Mouse (Mus musculus) stomach, embryonic 15.5 days (tissue): ENCODE measurements around the gene Gm47429. TPM values are rescaled to one million over a fixed set of nuclear protein-coding genes. Genes with fewer than 3 reads are reported as not detected.
"Not testable (repeated sequence)": the region's sequence is repeated elsewhere in the genome, so short reads cannot be mapped to it uniquely, and the experiment has no call there.

ENCODE experiments used
- ATAC-seq: fragments of 200-750 bp; cut with Nextera tagmentation; 2 replicates; pipeline ENCODE4 v1.8.0; 2017; ENCODE audit warnings: low read depth, moderate number of reproducible peaks, moderate TSS enrichment; ENCODE audit not compliant: insufficient read depth, low FRiP score
- H3K27ac ChIP-seq: fragments of 300-500 bp; sonication (generic); 2 replicates; pipeline ENCODE4 v1.5.1; 2015; ENCODE audit warnings: mild to moderate bottlenecking, inconsistent platforms
- H3K27me3 ChIP-seq: fragments of 300-500 bp; sonication (generic); replicated peaks from 2 replicates; pipeline ENCODE4 v1.6.1; 2015; ENCODE audit warnings: inconsistent platforms
- H3K36me3 ChIP-seq: fragments of 300-500 bp; sonication (generic); 2 replicates; pipeline ENCODE4 v1.6.1; 2015; ENCODE audit warnings: inconsistent platforms
- H3K4me1 ChIP-seq: fragments of 300-500 bp; sonication (generic); 2 replicates; pipeline ENCODE4 v1.6.1; 2015; ENCODE audit warnings: inconsistent platforms
- H3K4me2 ChIP-seq: fragments of 300-500 bp; sonication (generic); 2 replicates; pipeline ENCODE4 v1.6.1; 2015; ENCODE audit warnings: mild to moderate bottlenecking, inconsistent platforms
- H3K4me3 ChIP-seq: fragments of 300-500 bp; sonication (generic); replicated peaks from 2 replicates; pipeline ENCODE4 v1.5.1; 2015; ENCODE audit warnings: inconsistent platforms
- H3K9ac ChIP-seq: fragments of 300-500 bp; sonication (generic); 2 replicates; pipeline ENCODE4 v1.6.1; 2015; ENCODE audit warnings: inconsistent platforms
- H3K9me3 ChIP-seq: fragments of 300-500 bp; sonication (generic); 2 replicates; pipeline ENCODE4 v1.6.1; 2016; ENCODE audit warnings: inconsistent platforms
- WGBS: fragments of 180-500 bp; shearing (Covaris S2); methylation state at CpG from one replicate; pipeline ENCODE4 v1.1.7; 2015; 5-methylcytosine and 5-hydroxymethylcytosine counted together
- polyA plus RNA-seq: library from polyadenylated mRNA; unstranded; fragments of >200 nt; fragmentation: Nextera tagmentation; extraction: Ambion mirVana; gene quantifications from 2 replicates; pipeline ENCODE4 v1.2.1, GENCODE M21; 2015

Gene Gm47429
- not detected in 2 replicates for polyA plus RNA-seq

DNA sequence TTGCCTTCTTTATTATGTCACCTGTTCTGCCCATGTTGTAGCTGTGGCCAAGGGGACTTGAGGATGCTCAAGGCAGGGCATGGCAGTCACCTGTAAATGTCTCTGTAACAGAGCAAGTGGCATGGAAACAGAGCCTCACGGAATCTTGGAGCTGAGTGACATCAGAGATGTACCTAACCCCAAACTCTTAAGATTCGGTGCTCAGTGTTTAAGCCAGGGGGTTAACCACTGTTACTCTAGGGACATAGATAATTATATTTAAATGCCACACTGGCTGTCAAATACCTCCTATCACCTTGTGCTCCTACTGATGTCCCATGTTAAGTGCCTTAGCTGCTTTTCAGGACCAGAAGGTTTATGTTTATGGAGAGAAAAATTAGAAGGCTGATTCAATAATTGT, at the start of gene Gm47429:
Gene Gm47429, minus strand, starts transcription at position 101 of the 400 bp plus-strand sequence.
- Histone ChIP-seq H3K4me2 (no peak within 1 kb of the TSS), H3K4me1 (no peaks in the 10 kb centered on the region), H3K27ac (no peak within 1 kb of the TSS), H3K9me3 (no peaks in the 10 kb centered on the region), H3K27me3 (no peaks in the 10 kb centered on the region), H3K4me3 (no peak within 1 kb of the TSS), H3K36me3 (no peaks in the 10 kb centered on the region), H3K9ac (no peak within 1 kb of the TSS)
- no peak for ATAC-seq
- 80% methylated on average over 2 of the region's 2 CpGs for WGBS

DNA sequence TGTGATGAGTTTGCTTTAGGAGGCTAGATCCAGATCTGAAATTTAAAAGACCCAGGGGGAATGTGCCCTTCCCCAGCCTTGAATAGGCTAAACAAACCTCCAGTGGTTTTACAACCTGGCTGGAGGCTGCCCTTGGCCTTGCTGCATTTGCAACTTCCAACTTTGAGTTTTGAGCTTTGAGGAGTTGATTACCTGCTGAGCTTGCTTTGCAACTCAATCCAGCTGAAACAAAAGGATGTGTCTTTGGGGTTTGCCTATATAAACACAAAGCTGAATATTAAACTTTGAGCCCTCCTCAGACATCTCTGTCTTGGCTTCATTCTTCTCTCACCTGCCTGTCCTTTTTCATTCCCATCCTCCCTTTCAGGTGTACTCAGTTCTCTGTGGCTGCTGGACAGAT, 44.8 kb upstream of the Gm47429 start:
- not testable (repeated sequence) for H3K27me3 ChIP-seq, H3K4me1 ChIP-seq, ATAC-seq, H3K4me2 ChIP-seq, H3K27ac ChIP-seq, H3K9ac ChIP-seq, H3K9me3 ChIP-seq, H3K4me3 ChIP-seq, H3K36me3 ChIP-seq

DNA sequence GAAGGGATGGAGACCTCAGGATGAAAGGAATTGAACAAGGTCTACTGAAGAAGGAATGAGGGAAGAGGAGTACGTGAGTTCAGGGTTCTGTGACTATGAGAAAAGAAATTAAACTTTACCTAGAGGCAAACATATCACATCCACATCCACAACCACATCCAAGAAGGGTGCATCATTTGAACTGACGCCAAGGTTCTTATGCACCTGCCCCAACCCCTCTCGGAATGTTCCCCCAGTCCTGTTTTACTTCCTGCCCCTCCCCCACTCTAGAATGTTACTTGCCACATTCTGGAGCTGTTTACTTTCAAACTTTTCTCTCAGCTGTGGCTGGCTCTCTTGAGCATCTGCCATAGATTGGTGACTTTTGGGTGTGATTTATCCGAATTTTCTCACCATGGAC, 23.3 kb upstream of the Gm47429 start, which contains the start of gene Nutm2:
Gene Nutm2, plus strand, starts transcription at position 301 of the 400 bp plus-strand sequence.
- H3K4me3 ChIP-seq, result no peak within 1 kb of the TSS
- H3K9me3 ChIP-seq, result no peaks in the 10 kb centered on the region
- H3K9ac ChIP-seq, result no peak within 1 kb of the TSS
- H3K27me3 ChIP-seq, result no peaks in the 10 kb centered on the region
- no peak for ATAC-seq
- H3K4me1 ChIP-seq, result no peaks in the 10 kb centered on the region
- no peak within 1 kb of the TSS for H3K4me2 ChIP-seq
- WGBS, result 71% methylated on average over 4 of the region's 4 CpGs
- H3K36me3 ChIP-seq, result no peaks in the 10 kb centered on the region
- no peak within 1 kb of the TSS for H3K27ac ChIP-seq

DNA sequence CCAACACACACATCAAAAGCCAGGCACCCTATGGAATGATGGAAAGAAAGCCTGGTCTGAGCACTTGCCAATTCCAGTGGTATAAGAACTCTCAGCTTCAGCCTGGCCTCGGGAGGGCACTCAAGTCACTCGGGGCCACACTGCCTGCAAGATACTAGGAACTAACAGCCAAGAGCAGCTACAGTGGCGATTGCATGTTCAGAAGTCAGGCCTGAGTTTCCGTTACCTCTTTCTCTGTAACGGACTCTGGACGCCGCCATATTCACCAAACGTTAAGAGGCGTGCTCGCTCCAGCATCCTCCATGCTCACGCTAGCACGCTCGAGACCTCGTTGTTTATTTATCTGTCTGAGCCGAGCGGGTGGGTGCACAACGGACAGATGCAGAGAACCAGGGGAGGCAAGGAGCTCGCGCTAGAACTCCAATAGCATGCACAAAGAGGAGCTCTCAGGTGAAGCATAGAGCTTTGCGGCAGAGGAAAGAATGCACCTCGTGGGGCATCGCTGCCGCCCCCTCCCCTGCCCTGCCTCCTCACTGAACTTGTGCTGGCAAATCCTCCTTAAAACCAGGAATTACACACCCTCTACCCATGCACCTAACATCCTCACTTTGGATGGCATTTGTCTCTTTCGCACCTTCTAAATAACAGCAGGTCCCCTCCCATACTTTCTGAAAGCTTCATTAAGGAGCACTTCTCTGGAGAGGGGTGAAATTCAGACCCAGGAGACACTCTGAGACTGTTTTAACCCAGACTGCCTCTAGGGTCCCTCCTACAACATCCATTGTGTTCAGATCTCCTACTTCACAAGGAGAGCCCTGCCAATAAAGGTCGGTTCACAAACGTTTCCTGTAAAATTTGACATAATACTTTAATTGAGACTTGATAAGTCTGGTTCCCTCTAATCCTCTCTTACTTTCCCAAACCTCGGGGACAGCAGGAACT, 21.2 kb upstream of the Gm47429 start:
- Histone ChIP-seq H3K4me2 (peak overlapping the region; percentile 42), H3K36me3 (no peaks in the 10 kb centered on the region), H3K27me3 (no peaks in the 10 kb centered on the region), H3K9me3 (no peaks in the 10 kb centered on the region), H3K4me1 (no peaks in the 10 kb centered on the region), H3K27ac (no peak overlapping the region), H3K4me3 (peak overlapping the region; percentile 19), H3K9ac (no peak overlapping the region)
- 27% methylated on average over 27 of the region's 27 CpGs for WGBS
- no peak for ATAC-seq

DNA sequence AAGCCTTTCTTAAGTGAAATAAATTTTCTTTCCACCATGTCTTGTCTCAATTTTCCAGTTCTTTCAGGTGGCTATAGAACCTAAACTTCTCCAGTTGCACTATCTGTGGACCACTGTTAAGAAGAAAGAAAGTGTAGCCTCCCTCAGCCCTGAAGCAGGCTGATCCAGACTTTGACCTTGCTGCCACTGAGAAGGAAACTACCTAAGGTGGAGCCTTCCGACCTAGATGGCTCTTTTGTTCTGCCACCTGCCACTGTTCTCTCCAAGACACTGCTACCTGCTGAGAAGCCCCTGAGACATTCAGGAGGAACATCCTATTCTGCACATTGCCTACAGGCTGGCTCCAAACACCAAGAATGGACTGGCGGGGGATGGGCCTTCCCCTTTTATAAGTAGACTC, 16.7 kb upstream of the Gm47429 start:
- H3K4me3 ChIP-seq, ATAC-seq, H3K9ac ChIP-seq, H3K4me2 ChIP-seq, H3K36me3 ChIP-seq, H3K9me3 ChIP-seq, H3K27ac ChIP-seq, H3K4me1 ChIP-seq, H3K27me3 ChIP-seq: not testable (repeated sequence)
- WGBS, result 64% methylated on average over 2 of the region's 2 CpGs

DNA sequence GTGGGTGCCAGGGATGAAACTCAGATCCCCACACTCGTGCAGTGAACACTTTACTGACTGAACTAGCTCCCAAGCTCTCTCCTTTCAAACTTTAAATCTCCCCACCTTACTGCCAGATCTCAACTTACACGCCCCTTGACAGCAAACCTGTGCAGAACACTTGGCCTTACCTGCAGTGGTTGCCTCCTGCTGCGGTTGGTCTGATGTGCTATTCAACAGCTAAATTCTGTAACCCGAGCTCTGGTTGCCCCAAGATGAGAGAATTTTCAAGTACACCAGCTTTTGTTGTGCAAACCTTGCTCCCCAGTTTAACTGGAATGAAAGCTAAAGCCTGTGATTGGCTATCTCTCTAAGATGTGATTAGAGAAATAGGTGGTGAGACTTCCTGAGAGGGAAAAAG, 9.7 kb upstream of the Gm47429 start:
- Histone ChIP-seq H3K4me3 (no peak overlapping the region), H3K36me3 (no peaks in the 10 kb centered on the region), H3K9ac (no peak overlapping the region), H3K4me2 (no peak overlapping the region), H3K27ac (no peak overlapping the region), H3K4me1 (no peaks in the 10 kb centered on the region), H3K9me3 (no peaks in the 10 kb centered on the region), H3K27me3 (no peaks in the 10 kb centered on the region)
- no peak for ATAC-seq
- 28% methylated on average over 4 of the region's 4 CpGs for WGBS

DNA sequence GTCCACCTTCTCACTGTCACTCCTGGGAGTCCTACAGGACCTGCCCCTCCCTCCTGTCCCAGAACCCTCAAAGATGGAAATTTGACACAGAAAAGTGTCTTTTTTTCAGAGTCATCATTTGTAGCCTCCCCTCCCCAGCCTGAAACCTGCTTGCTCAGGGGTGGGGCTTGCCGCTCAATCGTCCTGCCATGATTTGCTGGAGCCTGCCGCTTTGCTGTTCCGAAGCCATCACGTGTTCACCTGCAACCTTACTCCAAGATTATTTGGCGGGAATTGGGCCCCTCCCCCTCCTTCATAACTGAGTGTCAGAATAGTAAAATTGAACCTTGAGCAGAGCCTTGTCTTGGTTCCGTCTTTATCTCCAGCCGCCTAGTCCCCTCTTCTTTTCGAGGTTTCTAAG, 8.6 kb upstream of the Gm47429 start:
- not testable (repeated sequence) for H3K27ac ChIP-seq, H3K36me3 ChIP-seq, H3K4me3 ChIP-seq, H3K27me3 ChIP-seq, H3K4me2 ChIP-seq, H3K4me1 ChIP-seq, H3K9me3 ChIP-seq, ATAC-seq, H3K9ac ChIP-seq
- WGBS, result 64% methylated on average over 9 of the region's 9 CpGs

DNA sequence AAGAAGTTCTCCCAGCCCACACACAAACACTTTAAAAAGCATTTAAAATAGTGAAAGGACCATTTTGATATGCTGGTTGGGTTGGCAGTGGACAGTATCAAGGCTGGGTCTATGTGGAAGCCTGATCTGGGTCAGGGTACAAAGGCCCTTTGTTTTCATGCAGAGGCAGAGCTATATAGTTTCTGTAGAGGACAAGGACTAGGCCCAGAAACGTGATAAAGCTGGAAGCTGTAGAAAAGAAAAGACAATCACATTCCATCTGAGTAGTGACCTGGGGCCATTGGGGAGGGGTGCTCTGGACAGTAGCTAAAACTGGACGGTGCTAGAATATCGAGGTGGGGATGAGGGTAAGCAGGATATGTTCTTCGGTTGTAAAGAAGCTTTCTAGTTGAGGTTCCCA, 1.5 kb upstream of the Gm47429 start:
- no peaks in the 10 kb centered on the region for H3K27me3 ChIP-seq
- no peak overlapping the region for H3K4me3 ChIP-seq
- H3K36me3 ChIP-seq, result no peaks in the 10 kb centered on the region
- no peak overlapping the region for H3K27ac ChIP-seq
- H3K9ac ChIP-seq, result no peak overlapping the region
- no peaks in the 10 kb centered on the region for H3K9me3 ChIP-seq
- ATAC-seq, result no peak
- H3K4me1 ChIP-seq, result no peaks in the 10 kb centered on the region
- 68% methylated on average over 4 of the region's 4 CpGs for WGBS
- no peak overlapping the region for H3K4me2 ChIP-seq

DNA sequence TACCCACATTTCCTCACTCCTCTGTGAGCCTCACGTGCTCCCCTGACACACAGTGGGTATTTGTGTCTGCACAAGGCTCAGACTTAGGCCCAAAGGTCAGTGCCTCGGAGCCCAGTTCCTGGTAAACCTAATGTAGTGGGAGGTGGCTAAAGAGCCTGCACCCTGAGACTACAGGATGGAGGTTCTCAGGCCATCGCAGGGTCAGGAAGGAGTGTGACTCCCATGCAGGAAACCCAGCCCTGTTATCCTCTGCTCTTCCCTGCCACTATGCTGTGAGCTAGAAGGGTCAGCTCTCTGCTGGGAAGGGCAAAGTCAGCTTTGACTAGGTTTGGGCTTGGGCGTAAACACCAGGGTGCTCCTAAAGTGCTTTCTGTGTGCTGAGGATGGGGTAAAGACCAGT, 17.0 kb downstream of the Gm47429 start:
- Histone ChIP-seq H3K27me3 (no peaks in the 10 kb centered on the region), H3K9me3 (no peaks in the 10 kb centered on the region), H3K36me3 (peaks cover 29% of the 10 kb centered on the region), H3K27ac (no peak overlapping the region), H3K4me3 (no peak overlapping the region), H3K9ac (no peak overlapping the region), H3K4me1 (no peaks in the 10 kb centered on the region), H3K4me2 (no peak overlapping the region)
- WGBS, result 87% methylated on average over 4 of the region's 4 CpGs
- no peak for ATAC-seq

DNA sequence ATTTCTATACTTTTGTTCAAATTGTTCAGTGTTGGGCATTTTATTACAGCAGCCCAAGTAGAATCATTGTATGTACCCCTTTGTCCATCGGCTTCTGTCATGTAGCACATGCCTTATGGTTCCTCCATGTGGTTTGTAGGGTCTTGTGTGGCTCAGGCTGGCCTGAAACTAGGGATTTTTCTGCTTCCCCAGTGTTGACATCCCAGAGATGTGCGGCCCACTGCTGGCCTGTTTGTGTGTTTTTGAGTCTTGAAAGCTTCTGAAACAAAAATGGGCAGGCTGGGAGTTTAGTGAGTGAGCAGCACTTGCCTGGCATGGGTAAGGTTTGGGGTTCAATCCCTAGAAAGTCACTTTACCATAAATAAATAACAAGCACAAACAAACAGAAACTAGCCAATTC, 19.2 kb downstream of the Gm47429 start:
- Histone ChIP-seq H3K36me3 (peaks cover 29% of the 10 kb centered on the region), H3K4me2 (no peak overlapping the region), H3K4me3 (no peak overlapping the region), H3K27ac (no peak overlapping the region), H3K4me1 (no peaks in the 10 kb centered on the region), H3K27me3 (no peaks in the 10 kb centered on the region), H3K9me3 (no peaks in the 10 kb centered on the region), H3K9ac (no peak overlapping the region)
- 88% methylated on average over 2 of the region's 2 CpGs for WGBS
- no peak for ATAC-seq

DNA sequence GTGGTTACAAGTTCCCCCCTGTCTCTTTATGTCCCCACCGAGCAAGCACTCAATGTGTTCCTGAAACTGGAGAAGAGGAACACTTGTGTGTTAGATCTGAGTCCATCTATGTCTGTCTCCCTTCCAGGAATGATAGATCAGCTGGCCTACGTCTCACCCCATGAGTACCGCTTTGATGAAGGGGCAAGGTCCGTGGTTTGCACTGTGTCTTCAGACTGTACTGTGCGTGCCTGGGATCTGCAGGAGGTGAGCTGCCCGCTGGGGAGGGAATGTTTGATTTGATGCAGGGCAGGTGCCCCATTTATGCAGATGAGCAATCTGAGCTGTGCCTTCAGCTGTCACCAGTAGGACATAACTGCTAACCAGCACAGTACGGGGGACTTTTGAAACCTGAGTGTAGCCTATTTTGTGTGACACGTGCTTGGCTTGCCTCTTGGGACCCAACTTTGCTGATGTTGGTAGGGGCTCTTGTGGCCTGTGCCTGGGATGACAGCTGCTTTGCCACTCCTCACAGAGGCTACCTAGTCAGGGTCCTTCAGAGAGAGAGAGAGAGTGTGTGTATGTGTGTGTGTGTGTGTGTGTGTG, 20.0 kb downstream of the Gm47429 start:
- ATAC-seq, result no peak
- no peaks in the 10 kb centered on the region for H3K27me3 ChIP-seq
- H3K4me2 ChIP-seq, result no peak overlapping the region
- 0 out of 2 replicates have a peak, but pooled peaks cover 2% of the 10 kb centered on the region for H3K4me1 ChIP-seq
- WGBS, result 90% methylated on average over 8 of the region's 8 CpGs
- no peak overlapping the region for H3K9ac ChIP-seq
- no peak overlapping the region for H3K27ac ChIP-seq
- H3K9me3 ChIP-seq, result no peaks in the 10 kb centered on the region
- H3K4me3 ChIP-seq, result no peak overlapping the region
- peaks cover 29% of the 10 kb centered on the region for H3K36me3 ChIP-seq

DNA sequence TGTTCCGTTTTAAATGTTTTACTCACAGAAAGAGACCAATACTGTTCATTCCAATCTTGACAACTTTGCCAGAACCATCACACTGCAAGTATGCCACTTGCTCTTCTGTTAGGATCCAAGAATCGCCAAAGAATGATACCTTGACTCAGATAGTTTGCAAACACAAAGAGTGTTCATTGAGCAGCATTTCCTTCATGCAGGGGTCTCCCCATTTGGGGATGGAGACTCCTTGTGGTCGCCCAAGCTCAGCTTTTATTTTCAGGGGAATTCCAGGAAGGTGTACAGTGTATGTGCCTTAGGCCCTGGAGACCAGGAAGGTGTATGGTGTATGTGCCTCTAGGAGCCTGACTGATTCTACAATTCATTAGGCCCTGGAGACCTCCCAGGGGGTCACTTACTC, 25.3 kb downstream of the Gm47429 start:
- WGBS, result 42% methylated on average over 3 of the region's 3 CpGs
- Histone ChIP-seq H3K4me3 (peak overlapping the region; percentile 61), H3K4me1 (0 out of 2 replicates have a peak, but pooled peaks cover 6% of the 10 kb centered on the region), H3K9ac (peak overlapping the region; percentile 55; the same call in 1 of the 2 replicates), H3K9me3 (no peaks in the 10 kb centered on the region), H3K27me3 (no peaks in the 10 kb centered on the region), H3K27ac (no peak overlapping the region), H3K36me3 (peaks cover 4% of the 10 kb centered on the region; the same call in 1 of the 2 replicates), H3K4me2 (peak overlapping the region; percentile 57)
- ATAC-seq, result no peak
